In the genomic region with DNA sequence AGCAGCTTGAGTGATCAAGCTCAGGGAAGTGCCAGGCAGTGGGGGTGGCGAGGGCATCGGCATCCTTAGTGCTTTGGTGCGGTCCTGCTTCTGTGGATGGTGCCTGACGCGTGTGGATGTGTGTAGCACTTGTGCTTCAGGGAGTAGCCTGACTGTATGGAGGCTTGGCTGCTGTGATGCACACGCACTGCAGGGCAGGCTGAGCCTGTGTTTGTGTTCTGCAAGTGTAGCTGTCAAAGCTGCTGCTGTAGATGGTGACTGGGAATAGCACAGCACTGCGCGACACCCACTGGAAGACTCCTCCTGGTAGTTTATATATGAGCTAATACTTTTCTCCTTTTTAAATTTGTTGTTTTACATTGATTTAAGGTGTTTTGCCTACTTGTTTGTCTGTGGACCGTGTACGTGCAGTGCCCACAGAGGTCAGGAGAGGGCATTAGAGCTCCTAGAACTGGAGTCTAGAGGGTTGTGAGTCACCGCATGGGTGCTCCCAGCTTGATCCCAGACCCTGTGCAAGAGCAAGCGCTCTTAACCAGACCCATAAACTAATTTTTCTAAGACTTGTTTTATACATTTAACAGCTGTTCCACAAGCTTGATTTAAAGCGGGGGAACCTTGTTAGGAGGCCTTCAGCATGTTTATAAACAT, we compare ENCODE assay signal across 12 mouse cellular contexts. TPM values are rescaled to one million over a fixed set of nuclear protein-coding genes. Genes with fewer than 3 reads are reported as not detected.
DNase-seq lines count a peak whose midpoint lies in the region; ATAC-seq and TF ChIP-seq lines count a peak whose summit lies in the region.
"Had no signal": no experiment of that assay in that cellular context is flagged by ENCODE, and none has a peak within 500 bp of the region (broad histone marks: within the 10 kb centered on the region; RNA-seq: fewer than 3 reads in every experiment).

No protein-coding gene starts in this region.

- no peak overlapping the region for H3K9ac ChIP-seq in forebrain, embryonic 16.5 days (replicated peaks; ENCODE audit: low read depth, low read length)
- H3K9ac ChIP-seq in forebrain, embryonic 12.5 days: no peak overlapping the region
- H3K9ac ChIP-seq in liver, embryonic 14.5 days (replicated peaks): no peak overlapping the region
- H3K9ac ChIP-seq: heart, embryonic 12.5 days had no signal

- no peak for DNase-seq in liver, embryonic 14.5 days (ENCODE audit: low read depth in 3 of 3, low spot score in 3 of 3)
- DNase-seq in liver: no peak
- DNase-seq in NIH3T3 (ENCODE audit: low read depth): peak; percentile 51
- DNase-seq in cerebellum, adult 18-20 months: no peak
- no peak for DNase-seq in urinary bladder, postnatal 25 days (ENCODE audit: low spot score)
- DNase-seq: cerebellum, adult 11-12 months; kidney, adult 18-20 months had no signal

- ATAC-seq in forebrain, embryonic 16.5 days: peak; percentile 10; the same call in 1 of the 2 replicates
- no peak for ATAC-seq in forebrain, embryonic 12.5 days (ENCODE audit: low FRiP score)
- ATAC-seq in liver, embryonic 14.5 days (ENCODE audit: insufficient read depth): peak; percentile 11; the same call in 1 of the 2 replicates
- peak; percentile 47; the same call in 1 of the 2 replicates for ATAC-seq in megakaryocyte progenitor cell, adult 5-6 weeks (replicated peaks; ENCODE audit: poor library complexity)
- ATAC-seq: CD4-positive, CD25-positive, alpha-beta regulatory T cell, adult 4 months had no signal

- TF ChIP-seq EP300 in liver, embryonic 14.5 days (IDR thresholded peaks at IDR 0.05; ENCODE audit: low read depth): no peak

- H3K36me3 ChIP-seq in forebrain, embryonic 16.5 days (ENCODE audit: control insufficient read depth, insufficient read depth): peaks cover 17% of the 10 kb centered on the region
- H3K36me3 ChIP-seq in forebrain, embryonic 12.5 days (replicated peaks): peaks cover 74% of the 10 kb centered on the region
- peaks cover 9% of the 10 kb centered on the region; the same call in 1 of the 2 replicates for H3K36me3 ChIP-seq in liver, embryonic 14.5 days (replicated peaks; ENCODE audit: control insufficient read depth, insufficient read depth, low read depth)

- H3K4me3 ChIP-seq in forebrain, embryonic 16.5 days (replicated peaks; ENCODE audit: low read length): no peak overlapping the region
- H3K4me3 ChIP-seq in forebrain, embryonic 12.5 days (replicated peaks): no peak overlapping the region
- H3K4me3 ChIP-seq in liver, embryonic 14.5 days (ENCODE audit: insufficient read depth in 1 of 2, low read depth in 2 of 2, low read length in 2 of 2): no peak overlapping the region
- H3K4me3 ChIP-seq: heart, embryonic 12.5 days had no signal

- no peak overlapping the region for H3K27ac ChIP-seq in forebrain, embryonic 16.5 days (ENCODE audit: low read length)
- no peak overlapping the region for H3K27ac ChIP-seq in forebrain, embryonic 12.5 days
- H3K27ac ChIP-seq in liver, embryonic 14.5 days: no peak overlapping the region

- no peaks in the 10 kb centered on the region for H3K27me3 ChIP-seq in forebrain, embryonic 16.5 days (replicated peaks; ENCODE audit: control insufficient read depth, insufficient read depth, low read length)
- no peaks in the 10 kb centered on the region for H3K27me3 ChIP-seq in forebrain, embryonic 12.5 days
- no peaks in the 10 kb centered on the region for H3K27me3 ChIP-seq in liver, embryonic 14.5 days (ENCODE audit: control insufficient read depth, insufficient read depth, low read length)
- H3K27me3 ChIP-seq: heart, embryonic 12.5 days had no signal

- H3K9me3 ChIP-seq in forebrain, embryonic 16.5 days (ENCODE audit: control insufficient read depth, low read length): no peaks in the 10 kb centered on the region
- H3K9me3 ChIP-seq in forebrain, embryonic 12.5 days: no peaks in the 10 kb centered on the region
- H3K9me3 ChIP-seq in liver, embryonic 14.5 days (ENCODE audit: control insufficient read depth, low read length): no peaks in the 10 kb centered on the region
- H3K9me3 ChIP-seq: heart, embryonic 12.5 days had no signal

- no peaks in the 10 kb centered on the region for H3K4me1 ChIP-seq in forebrain, embryonic 16.5 days (replicated peaks; ENCODE audit: control insufficient read depth, insufficient read depth, low read length)
- H3K4me1 ChIP-seq in forebrain, embryonic 12.5 days: peaks cover 10% of the 10 kb centered on the region
- no peaks in the 10 kb centered on the region for H3K4me1 ChIP-seq in liver, embryonic 14.5 days (replicated peaks; ENCODE audit: control insufficient read depth in 2 of 2, insufficient read depth in 2 of 2, low read length in 1 of 2)

- peak; percentile 13; the same call in 1 of the 2 replicates for TF ChIP-seq CTCF in liver, embryonic 14.5 days (IDR thresholded peaks at IDR 0.05; ENCODE audit: low read depth)

- no peak overlapping the region for H3K4me2 ChIP-seq in forebrain, embryonic 16.5 days (ENCODE audit: low read length)
- H3K4me2 ChIP-seq in forebrain, embryonic 12.5 days: no peak overlapping the region
- no peak overlapping the region for H3K4me2 ChIP-seq in liver, embryonic 14.5 days (ENCODE audit: low read depth)
- H3K4me2 ChIP-seq: heart, embryonic 12.5 days had no signal

- WGBS in forebrain, embryonic 16.5 days: 93% methylated on average over 13 of the region's 13 CpGs
- 92% methylated on average over 13 of the region's 13 CpGs for WGBS in forebrain, embryonic 12.5 days
- WGBS in liver, embryonic 14.5 days (ENCODE audit: insufficient replicate concordance): 87% methylated on average over 13 of the region's 13 CpGs

RNA-seq across cellular contexts. Expression of gene Ppp4r1, which starts 48.0 kb away (rescaled TPM):
- polyA plus RNA-seq in forebrain, embryonic 16.5 days (2015; fragmentation: Nextera tagmentation; extraction: Ambion mirVana): 47.8 and 54.6 TPM in 2 replicates
- polyA plus RNA-seq in forebrain, embryonic 12.5 days (2016; fragmentation: Nextera tagmentation; extraction: Ambion mirVana): 56.9 and 59.3 TPM in 2 replicates
- 8.7 and 11.1 TPM in 2 replicates for polyA plus RNA-seq in liver, embryonic 14.5 days (2012; rRNA removed)
- polyA plus RNA-seq in liver, embryonic 14.5 days (2014; fragmentation: Nextera tagmentation; extraction: Ambion mirVana): 6.7 and 8.0 TPM in 2 replicates
- 39.9 and 44.5 TPM in 2 replicates for total RNA-seq in megakaryocyte progenitor cell, adult 5-6 weeks (2015)
- 48.1 and 65.4 TPM in 2 replicates for total RNA-seq in megakaryocyte progenitor cell, adult 5-6 weeks (2017)

RNA-seq across cellular contexts. Expression of gene Ralbp1, which starts 55.3 kb away (rescaled TPM):
- polyA plus RNA-seq in forebrain, embryonic 16.5 days (2015; fragmentation: Nextera tagmentation; extraction: Ambion mirVana): 48.8 and 55.6 TPM in 2 replicates
- 39.6 and 43.9 TPM in 2 replicates for polyA plus RNA-seq in forebrain, embryonic 12.5 days (2016; fragmentation: Nextera tagmentation; extraction: Ambion mirVana)
- 11.0 and 15.7 TPM in 2 replicates for polyA plus RNA-seq in liver, embryonic 14.5 days (2012; rRNA removed)
- polyA plus RNA-seq in liver, embryonic 14.5 days (2014; fragmentation: Nextera tagmentation; extraction: Ambion mirVana): 36.0 and 38.1 TPM in 2 replicates
- 33.8 and 35.2 TPM in 2 replicates for total RNA-seq in megakaryocyte progenitor cell, adult 5-6 weeks (2015)
- total RNA-seq in megakaryocyte progenitor cell, adult 5-6 weeks (2017): 92.5 and 96.5 TPM in 2 replicates

RNA-seq across cellular contexts. Expression of gene Rab31, which starts 57.8 kb away (rescaled TPM):
- 73.5 and 83.6 TPM in 2 replicates for polyA plus RNA-seq in forebrain, embryonic 16.5 days (2015; fragmentation: Nextera tagmentation; extraction: Ambion mirVana)
- polyA plus RNA-seq in forebrain, embryonic 12.5 days (2016; fragmentation: Nextera tagmentation; extraction: Ambion mirVana): 75.8 and 79.0 TPM in 2 replicates
- 2.0 and 2.7 TPM in 2 replicates for polyA plus RNA-seq in liver, embryonic 14.5 days (2012; rRNA removed)
- 5.0 and 5.3 TPM in 2 replicates for polyA plus RNA-seq in liver, embryonic 14.5 days (2014; fragmentation: Nextera tagmentation; extraction: Ambion mirVana)
- 44.3 and 46.2 TPM in 2 replicates for total RNA-seq in megakaryocyte progenitor cell, adult 5-6 weeks (2015)
- 73.3 and 75.1 TPM in 2 replicates for total RNA-seq in megakaryocyte progenitor cell, adult 5-6 weeks (2017)

Comparison
In these comparisons a context has a peak if more than half of its experiments do, and no peak if none do; other contexts are left out.
1. RNA of gene Rab31, which starts 57.8 kb away (polyA plus RNA-seq): 75.8 to 79.0 TPM in forebrain, embryonic 12.5 days and 73.5 to 83.6 TPM in forebrain, embryonic 16.5 days; 2.0 to 5.3 TPM in liver, embryonic 14.5 days; every median in the first group is over 10 times any median in the second.